Mouse (Mus musculus) embryonic fibroblast, embryonic 13.5 days (primary cell): ENCODE results near the gene Shcbp1l.
"Not testable (repeated sequence)": the region's sequence is repeated elsewhere in the genome, so short reads cannot be mapped to it uniquely, and the experiment has no call there.

Experiments used
- CTCF ChIP-seq: IDR thresholded peaks from 2 replicates; pipeline ENCODE4 v1.5.1; 2011; ENCODE audit warnings: mild to moderate bottlenecking, control low read depth, low read length, moderate library complexity, borderline replicate concordance; ENCODE audit not compliant: insufficient read depth
- POLR2A ChIP-seq: IDR thresholded peaks from 2 replicates; pipeline ENCODE4 v1.6.1; 2011; ENCODE audit warnings: low read depth, mild to moderate bottlenecking, control low read depth, low read length, moderate library complexity

DNA sequence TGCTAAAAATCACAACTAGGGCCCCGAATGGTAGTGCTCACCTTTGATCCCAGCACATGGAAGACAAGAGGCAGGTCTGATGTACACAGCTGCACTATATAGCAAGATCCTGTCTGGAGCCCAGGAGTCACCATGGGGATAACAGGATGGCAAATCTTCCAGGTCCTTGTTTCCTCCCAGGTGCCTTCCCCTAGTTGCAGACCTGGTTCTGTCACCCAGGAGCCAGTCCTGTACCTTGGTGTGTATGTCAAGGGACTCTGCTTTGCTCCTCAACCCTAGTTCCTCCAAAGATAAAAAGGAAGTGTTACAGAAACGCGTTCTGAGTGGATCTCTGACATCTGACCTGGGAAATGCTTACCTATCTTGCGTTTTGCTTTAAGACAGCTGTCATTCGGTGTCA lies 16.7 kb upstream of the Shcbp1l start:
- not testable (repeated sequence) for TF ChIP-seq CTCF, POLR2A
